Mouse (Mus musculus) adrenal gland, adult 18-20 months (tissue): ENCODE results near the gene Dnase1l3. TPM values are rescaled to one million over a fixed set of nuclear protein-coding genes. Genes with fewer than 3 reads are reported as not detected.

ENCODE experiments used
- DNase-seq, 2 experiments: peaks; one replicate each; pipeline ENCODE4 v3.0.0; 2021 to 2022; ENCODE audit warnings: low spot score in 2 of 2
- total RNA-seq, 2 experiments: library from RNA; stranded (reverse); gene quantifications; 1 replicate in 1 of 2; 2 replicates in 1 of 2; pipeline ENCODE4 v1.2.3; 2021

Dnase1l3 gene
- total RNA-seq, 2 experiments from 2014 or later: 0.45 to 0.70 TPM

GRCm38 (mm10) chr14:7981226-7981625 lies 13.1 kb downstream of the Dnase1l3 start:
- no peak for DNase-seq

DNA sequence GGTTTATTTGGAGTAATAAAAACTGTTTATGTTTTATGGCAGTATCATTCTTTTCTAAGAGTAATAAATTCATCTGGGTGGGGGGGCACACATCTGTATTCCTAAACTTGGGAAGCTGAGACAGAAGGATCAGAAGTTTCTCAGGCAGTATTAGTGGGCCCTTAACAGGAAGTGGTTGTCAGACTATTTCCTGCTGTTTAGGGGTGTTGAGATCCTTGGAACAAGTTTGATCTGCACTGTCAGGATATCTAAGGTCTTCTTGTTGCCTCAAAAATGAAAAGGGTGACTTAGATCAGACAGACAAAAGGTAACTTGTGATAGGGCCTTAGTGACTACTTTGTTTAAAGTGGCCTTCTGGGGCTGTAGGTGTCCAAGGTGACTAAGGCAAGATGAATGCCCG lies 16.2 kb downstream of the Dnase1l3 start:
- no peak for DNase-seq

GRCm38 (mm10) chr14:7977471-7977870 lies 16.9 kb downstream of the Dnase1l3 start:
- DNase-seq: no peak

- DNase-seq: no peak
Measured at GRCm38 (mm10) chr14:7975177-7975576, 19.2 kb downstream of the Dnase1l3 start.

- DNase-seq: no peak
Measured at GRCm38 (mm10) chr14:7974643-7975042, 19.7 kb downstream of the Dnase1l3 start.

DNA sequence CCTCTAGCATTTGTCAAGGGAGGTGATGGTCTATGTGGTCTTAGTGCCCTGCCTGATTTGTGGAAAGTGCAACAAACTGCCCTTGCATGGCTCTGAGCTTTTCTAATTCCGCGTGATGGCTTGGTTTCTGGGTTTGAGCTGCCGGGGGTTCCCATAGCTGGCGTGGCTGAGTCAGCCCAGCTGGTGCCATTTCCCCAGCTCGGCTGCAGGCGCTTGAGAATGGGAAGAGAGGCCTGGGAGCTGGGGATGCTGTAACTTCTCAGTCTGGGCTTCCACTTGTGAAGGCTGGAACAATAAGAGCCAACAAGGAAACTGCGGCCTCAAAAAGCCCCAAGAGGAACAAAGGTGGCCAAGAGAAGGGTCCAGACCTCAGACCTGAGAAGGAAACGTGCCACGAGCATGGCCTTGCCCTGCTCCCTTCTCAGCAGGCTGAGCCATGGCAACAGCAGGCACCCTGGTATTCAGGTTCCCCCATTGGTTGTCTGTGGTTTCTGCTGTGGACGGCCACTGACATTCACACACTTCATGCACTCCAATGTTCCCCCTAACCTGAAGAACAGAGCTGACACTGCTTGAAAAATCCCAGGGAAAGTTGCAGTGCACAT lies 22.4 kb downstream of the Dnase1l3 start:
- no peak for DNase-seq

- DNase-seq: peak; percentile 48 to 75
Measured at GRCm38 (mm10) chr14:7964219-7964889, 30.0 kb downstream of the Dnase1l3 start.

DNA sequence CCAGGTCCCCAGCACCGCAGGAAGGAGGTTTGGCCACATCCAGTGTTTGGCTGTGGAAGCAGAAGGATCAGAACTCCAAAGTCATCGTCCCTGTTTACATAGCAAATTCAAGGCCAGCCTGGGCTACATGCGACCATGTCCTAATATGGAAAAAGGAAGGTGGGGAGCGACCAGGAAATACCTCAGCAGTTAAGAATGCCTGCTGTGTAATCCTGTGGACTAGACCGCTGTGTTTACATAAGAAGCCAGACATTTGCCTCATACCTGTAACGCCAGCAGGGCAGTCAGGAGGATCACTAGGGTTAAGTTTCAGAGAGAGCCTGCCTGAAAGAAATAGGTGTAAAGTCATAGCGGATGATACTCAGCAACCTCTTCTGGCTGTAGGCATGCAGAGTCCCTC lies 31.2 kb downstream of the Dnase1l3 start:
- no peak for DNase-seq

DNA sequence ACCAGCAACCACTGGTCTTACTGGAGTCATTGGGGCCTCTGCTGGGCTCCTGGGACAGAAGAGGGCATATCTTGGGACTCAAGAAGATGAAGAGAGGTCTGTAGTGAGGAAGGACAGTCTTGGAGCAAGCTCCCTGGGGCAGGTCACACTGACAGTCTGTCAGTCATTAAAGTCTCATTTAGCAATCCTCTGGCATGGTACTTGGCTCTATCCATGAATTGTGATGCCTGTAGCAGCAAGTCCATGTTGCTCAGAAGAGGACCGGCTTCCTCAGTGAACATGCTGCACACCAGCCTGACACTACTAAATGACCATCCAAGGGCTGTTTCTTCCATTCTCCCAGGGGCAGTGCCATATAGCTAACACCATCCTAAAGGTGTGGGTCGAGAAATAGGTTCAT lies 31.7 kb downstream of the Dnase1l3 start:
- no peak for DNase-seq

GRCm38 (mm10) chr14:7961714-7962113 lies 32.7 kb downstream of the Dnase1l3 start:
- no peak for DNase-seq

GRCm38 (mm10) chr14:7960616-7961015 lies 33.8 kb downstream of the Dnase1l3 start:
- DNase-seq: no peak

DNA sequence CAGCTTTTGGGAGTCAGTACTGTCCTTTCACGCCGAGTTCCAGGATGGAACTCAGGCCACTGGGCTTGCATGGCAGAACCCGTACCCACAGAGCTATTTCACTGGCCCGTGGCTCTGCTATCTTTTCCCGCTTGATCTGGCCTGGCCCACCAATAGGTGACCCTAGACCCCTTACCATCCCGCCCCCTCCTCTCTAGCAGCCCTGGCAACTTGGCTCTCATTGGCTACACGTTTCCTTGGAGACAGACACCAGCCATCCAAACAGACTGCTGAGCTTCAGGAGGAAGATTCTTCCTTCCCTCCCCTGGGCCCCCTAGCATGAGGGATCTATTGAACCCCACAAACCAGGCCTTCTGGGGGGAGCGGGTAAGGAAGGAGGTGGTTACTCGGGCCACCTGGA lies 37.3 kb downstream of the Dnase1l3 start, which contains the start of gene Gm45521:
Gene Gm45521 (plus strand): TSS at position 240 of the 400 bp plus-strand sequence.
- DNase-seq: no peak

GRCm38 (mm10) chr14:7956427-7956826 lies 37.9 kb downstream of the Dnase1l3 start:
- DNase-seq: no peak

GRCm38 (mm10) chr14:7954071-7954471 lies 40.3 kb downstream of the Dnase1l3 start:
- no peak for DNase-seq

GRCm38 (mm10) chr14:7952610-7953254 lies 41.6 kb downstream of the Dnase1l3 start:
- DNase-seq: no peak

DNA sequence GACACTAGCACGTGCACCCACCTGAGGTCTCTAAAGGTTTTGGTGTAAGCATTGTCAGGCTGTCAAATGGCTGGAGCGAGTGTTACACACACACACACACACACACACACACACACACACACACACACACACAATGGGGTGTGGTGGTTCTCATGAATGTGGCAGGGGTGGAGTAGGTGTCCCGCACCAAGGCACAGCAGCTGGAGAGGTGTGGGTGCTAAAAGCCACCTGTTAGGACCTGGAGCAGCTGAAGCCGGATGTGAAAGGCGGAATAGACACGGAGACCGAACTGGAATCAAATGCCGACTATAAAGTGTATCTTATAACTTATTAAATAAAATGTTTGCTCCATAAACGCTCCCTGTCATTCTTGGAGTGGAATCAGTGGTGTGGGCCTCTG lies 43.1 kb downstream of the Dnase1l3 start:
- no peak for DNase-seq

- no peak for DNase-seq
Measured at GRCm38 (mm10) chr14:7945261-7945660, 49.1 kb downstream of the Dnase1l3 start.

DNA sequence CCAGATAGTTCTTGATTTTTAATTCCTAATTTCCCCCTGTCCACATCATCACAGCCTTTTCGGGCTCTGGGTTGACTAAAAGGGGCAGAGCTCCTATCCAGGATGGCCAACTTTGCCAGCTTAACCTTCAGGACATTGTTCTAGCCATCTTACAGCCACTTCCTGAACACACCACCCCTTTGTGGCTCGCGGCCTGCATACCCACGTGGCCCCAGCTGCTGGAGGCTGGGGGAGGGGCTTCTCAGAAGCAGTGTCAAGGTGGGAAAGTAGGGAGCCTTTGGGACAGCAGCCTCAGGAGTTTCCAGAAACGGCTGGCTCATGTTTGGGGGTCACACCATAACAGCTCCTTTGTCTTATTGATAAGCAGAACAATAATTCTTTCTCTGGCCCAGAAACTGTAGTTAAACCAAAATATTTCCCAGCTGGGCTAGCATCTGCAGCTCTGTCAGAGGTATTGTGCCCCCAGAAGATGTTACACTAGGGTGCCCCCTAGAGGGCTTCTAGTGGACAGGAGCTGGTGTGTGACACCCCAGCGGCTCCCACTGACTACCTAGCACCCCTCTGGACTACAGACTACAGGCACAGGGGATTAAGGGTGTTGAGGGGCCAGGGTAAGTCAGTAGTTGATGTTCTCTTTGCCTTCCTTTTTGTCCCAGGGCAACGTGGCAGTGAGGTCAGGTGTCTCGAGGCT lies 49.9 kb downstream of the Dnase1l3 start:
- no peak for DNase-seq

DNA sequence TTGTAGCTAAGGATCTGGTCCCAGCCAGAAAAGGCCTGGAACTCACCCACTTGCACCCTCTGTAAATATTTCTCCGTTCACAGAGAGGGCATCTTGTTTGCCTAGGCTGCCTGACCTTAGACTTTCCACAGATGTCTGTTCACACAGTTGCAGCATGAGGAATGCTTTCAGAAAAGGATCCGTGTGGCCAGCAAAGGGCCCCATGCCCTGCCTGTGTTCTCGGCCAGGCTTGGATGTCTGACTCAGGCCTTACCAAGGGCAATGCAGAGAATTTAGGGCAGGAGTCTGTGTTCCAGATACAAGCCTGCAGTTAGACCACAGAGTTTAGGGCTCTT lies 50.6 kb downstream of the Dnase1l3 start:
- DNase-seq: no peak

- peak; percentile 46 to 47 for DNase-seq
Measured at GRCm38 (mm10) chr14:7943101-7943800, 51.1 kb downstream of the Dnase1l3 start.

- DNase-seq: no peak
Measured at GRCm38 (mm10) chr14:7941413-7941812, 53.0 kb downstream of the Dnase1l3 start.
